Mouse (Mus musculus) E14TG2a.4 (cell line): ENCODE results near the gene Map1b.

Experiments
- CTCF ChIP-seq: conservative IDR thresholded peaks from 2 replicates; pipeline ENCODE4 v1.5.1; 2014; ENCODE audit warnings: low read length
- NANOG ChIP-seq: IDR thresholded peaks from 2 replicates; pipeline ENCODE4 v1.6.1; 2014; ENCODE audit warnings: borderline replicate concordance, low read length, mixed read lengths
- POU5F1 ChIP-seq: IDR thresholded peaks from 2 replicates; pipeline ENCODE4 v1.6.1; 2014; ENCODE audit warnings: low read length, borderline replicate concordance

DNA sequence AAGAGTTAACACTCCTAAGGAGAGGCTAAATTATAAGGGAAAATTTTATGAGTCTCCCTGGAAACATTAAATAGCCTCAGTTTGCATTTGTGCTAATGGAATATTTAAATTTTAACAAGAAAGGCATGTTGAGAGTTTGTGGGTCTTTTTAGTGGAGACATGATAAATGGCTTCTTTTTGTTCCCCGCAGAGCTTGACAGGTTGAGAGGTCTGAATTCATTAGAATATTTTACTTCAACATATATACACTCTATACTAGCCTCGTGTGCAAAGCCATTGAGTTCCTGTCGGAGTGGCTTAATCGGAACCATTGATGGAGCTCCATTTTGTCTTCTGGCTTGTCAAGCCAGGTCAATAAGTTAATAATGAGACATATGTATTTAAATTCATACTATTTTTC lies 6.4 kb downstream of the Map1b start:
- TF ChIP-seq CTCF (no peak), POU5F1 (no peak), NANOG (no peak)
